Mouse (Mus musculus) gastrocnemius, postnatal 36 days (tissue): ENCODE results near the gene Zfp664. TPM values are rescaled to one million over a fixed set of nuclear protein-coding genes. Genes with fewer than 3 reads are reported as not detected.

ENCODE experiments used
- DNase-seq, 2 experiments: peaks; one replicate each; pipeline ENCODE4 v3.0.0; 2022
- intact Hi-C: fragments of 180-260 bp; cut with DNase I; formaldehyde crosslinking; loops from one replicate; pipeline ENCODE4 v1.15.1; 2025
- total RNA-seq, 2 experiments: library from RNA; stranded (reverse); gene quantifications; 2 replicates each; pipeline ENCODE4 v1.2.3; 2021

The Zfp664 gene
- total RNA-seq, 2 experiments from 2014 or later = 18.9 to 20.0 TPM

DNA sequence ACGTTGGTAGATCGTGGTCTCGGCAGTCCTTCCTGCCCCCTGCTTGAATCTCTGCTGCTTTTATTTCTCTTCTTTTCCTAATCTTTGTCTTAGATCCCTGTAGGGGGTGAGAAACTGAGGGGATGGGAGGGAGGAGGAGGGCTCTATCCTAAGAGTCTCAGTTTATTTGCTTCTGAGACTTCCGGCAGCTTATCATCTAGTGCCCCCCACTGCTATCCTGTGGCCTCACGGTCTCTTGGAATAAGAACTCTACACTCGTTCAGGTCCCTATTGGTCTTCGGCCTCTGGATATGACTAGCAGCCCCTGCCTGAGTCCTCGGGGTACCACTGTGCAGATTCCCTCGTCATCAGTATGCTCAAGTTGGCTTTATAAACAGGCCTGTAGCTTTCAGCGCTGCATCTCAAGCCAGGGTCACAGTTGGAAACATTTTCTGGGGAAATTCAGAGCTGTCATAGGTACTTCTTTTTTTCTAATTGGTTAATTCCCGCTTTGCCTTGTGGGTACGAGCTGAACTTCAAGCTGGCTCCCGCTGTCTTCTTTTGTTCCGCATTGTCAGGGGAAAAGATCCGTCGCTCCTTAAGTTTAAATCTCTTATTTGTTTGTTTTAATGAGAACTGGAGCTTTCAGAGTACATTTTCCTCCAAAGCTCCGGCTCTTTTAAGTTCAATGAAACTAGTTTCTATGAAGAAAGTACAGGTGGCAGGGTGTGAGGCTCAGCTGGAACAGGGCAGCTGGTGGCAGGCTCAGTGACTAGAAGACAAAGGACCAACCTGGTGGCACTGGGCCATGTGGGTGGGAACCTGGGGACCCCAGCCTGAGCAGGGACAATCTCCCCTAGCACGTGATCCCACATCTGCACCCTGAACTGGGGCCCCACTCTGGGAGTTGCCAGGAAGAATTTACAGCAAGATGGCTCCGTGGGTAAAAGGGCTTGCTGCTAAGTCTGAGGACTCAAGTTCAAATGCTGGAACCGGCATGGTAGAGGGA is 50.7 kb downstream of the Zfp664 start:
- intact Hi-C loops = no loop called here

DNA sequence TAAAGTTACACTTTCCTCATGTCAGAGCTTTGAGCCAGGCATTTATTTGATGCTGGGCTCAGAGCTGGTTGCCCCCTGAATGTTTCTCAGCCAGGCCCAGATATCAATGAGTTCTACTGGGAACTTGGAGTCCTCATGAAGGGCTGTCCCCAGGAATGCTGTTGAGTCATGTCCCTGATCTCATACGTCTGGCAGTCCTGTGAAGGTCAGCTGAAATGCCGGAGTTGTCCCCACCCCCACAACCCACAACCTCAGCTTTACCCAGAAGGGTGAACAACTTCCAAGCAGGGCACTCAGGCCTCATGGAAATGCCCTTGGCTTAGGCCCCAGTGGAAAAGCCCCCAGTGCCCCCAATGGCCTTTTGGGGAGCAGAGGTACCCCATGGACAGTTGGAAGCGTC is 57.3 kb downstream of the Zfp664 start:
- intact Hi-C loops = no loop called here

More for the DNA sequence above, 50.7 kb downstream of the Zfp664 start:
- no peak for DNase-seq

DNA sequence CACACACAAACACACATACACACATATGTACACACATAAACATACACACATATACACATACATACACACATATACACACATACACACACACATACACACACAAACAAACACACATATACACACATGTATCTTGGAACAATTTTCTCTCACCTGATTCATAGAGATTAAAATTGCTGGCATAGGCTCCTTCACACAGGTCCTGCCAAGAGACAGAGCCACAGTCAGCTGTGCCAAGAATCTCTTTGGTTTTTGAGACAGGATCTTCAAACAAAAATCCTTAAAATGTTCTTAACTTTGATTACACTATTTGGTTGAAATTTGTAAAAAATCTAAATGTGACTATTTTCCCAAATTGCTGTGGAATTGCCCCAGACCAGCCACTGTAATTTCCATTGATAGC is 58.9 kb downstream of the Zfp664 start:
- no peak for DNase-seq
- intact Hi-C loops = no loop called here

More for the DNA sequence above, 57.3 kb downstream of the Zfp664 start:
- no peak for DNase-seq

DNA sequence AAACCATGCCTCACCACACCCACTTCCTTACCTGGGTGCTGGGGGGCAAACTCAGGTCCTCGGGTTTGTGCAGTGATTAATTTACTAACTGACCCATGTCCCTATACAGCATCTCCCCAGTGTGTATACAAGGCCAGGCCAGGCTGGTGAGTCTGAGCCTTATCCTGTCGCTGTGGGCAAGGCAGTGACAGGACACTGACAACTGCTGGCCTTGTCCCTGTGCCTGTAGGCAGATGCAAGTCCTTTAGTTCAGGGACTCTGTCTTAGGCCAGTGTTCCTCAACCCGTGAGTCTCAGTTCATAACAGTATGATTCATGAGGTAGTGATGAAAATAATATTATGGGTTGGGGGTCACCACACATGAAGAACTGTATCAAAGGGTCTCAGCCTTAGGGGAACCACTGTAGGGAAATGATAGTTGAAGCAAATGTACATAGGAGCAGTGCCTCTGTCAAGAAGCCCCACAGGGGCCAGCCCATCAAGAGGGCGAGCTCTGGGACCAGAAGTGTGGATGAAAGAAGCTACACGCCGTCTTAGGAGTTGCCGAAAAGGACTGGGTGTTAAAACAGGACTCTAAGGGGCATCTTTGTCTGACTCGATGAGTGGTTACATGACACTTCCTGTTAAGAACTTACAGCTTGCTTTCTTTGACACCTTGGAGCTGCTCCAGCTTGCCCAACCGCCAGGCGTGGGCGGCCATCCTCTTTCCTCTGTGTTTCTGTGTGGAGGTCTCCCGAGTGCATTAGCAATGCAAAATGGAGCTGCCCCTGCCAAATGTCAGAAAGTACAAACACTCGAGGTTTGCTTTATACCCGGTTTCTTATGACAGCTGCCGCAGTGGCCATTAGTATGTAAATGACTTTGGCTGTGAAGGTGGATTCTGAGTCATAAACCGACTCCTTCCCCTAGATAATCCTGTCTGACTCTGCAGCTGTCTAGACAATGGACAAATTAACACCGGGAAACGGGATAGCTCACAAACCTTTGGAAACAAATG is 60.2 kb downstream of the Zfp664 start:
- no peak for DNase-seq
- intact Hi-C loops = no loop called here

DNA sequence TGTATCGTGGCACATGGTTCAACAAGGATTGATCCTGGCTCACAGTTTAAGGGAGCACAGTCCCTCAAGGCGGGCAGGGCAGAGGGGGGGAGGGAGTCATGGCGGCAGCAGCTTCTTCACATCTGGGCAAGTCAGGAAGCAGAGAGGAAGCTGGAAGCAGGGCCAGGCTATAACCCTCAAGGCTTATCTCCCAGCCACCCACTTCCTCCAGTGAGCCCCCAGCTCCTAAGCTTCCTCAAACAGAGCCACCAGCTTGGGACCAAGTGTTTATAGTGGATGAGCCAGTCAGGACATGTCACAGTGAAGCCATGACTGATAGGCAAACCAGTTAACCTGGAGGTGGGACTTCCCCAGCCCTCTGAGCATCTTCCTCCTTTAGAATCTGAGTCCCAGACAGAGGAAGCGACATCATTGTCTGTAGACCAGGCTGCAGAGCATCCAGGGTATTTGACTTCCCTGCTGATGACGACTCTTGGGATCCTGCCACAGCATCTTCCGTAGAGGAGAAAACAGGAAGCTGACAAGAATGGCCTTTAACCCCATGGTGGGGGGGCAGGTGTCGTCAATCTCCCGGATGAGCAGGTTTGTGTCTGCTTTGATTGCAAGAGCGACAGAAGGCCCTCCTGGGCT is 67.0 kb downstream of the Zfp664 start:
- DNase-seq = no peak
- intact Hi-C loops = no loop called here

DNA sequence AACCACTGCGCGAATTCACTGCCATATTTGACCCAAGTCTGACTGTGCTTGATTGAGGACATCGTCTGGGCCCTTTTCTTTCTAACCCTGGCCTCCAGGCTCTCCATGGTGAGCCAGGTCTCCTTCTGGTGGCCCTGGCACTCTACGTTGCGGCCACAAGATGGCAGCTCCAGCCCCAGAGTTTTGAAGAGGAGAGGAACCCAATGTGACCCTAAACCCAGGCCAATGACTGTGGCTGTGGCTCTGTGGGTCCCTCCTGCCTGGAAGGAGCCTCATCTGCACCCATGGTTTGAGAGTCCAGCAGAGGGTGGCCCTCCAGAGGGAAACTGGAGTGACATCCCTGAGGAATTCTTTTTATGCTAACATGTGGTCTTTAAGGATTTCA is 67.6 kb downstream of the Zfp664 start:
- intact Hi-C loops = no loop called here
- no peak for DNase-seq

DNA sequence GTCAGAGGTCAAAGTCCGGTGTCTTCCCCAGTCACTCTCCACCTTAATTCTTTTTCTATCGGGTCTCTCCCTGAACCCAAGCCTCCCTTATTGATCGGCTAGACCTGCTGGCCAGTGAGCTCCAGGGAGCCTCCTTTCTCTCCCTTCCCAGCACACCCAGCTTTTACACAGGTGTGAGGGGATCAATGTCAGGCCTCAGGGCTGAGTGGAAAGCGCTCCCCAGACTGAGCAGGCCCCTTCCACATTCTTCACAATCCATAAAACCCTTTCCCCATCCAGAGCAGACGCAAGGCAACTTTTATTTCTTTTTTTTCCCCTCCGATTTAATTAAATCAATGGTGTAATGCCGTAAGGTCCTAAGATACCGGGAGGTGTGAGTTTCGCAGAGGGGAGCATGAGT is 68.1 kb downstream of the Zfp664 start:
- DNase-seq = no peak
- intact Hi-C loops = no loop called here

DNA sequence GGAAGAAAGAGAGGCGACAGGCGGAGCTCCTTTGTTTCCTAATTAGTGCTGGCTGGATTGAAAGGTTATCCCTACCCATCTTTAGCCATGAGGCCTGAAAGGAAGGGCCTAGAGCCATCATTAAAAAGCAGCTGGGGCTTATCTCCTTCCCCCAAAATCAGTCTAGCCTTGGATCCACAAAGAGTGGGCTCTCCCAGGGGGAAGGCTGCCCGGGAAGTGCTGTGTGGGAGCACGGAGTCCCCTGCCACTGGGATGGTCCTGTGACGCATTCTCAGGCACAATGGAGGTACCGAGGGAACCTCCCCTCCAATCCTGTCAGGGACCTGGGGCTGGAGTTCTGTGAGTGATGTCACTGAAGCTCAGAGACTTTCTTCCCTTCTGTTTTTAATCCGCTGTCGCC is 68.6 kb downstream of the Zfp664 start:
- DNase-seq = no peak
- intact Hi-C loops = no loop called here

DNA sequence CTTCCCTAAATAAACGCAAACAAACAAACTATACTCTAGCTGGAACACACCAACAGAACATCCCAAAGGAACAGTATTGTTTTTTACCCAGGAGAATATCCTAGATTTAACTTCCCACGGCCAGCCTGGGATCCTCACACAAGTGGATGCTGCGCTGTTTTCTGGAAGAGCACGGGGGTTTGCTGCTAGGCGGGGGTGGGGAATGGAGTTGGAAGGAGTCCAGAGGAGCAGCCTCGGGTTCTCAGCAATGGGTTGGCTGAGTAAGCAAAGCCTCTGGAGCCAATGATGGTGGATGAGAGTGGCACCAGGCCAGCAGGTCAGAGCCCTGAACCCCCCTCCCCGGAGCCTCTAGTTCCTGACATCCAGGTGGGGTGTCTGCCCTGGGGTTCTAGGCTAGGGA is 72.1 kb downstream of the Zfp664 start:
- DNase-seq = no peak
- intact Hi-C loops = no loop called here

DNA sequence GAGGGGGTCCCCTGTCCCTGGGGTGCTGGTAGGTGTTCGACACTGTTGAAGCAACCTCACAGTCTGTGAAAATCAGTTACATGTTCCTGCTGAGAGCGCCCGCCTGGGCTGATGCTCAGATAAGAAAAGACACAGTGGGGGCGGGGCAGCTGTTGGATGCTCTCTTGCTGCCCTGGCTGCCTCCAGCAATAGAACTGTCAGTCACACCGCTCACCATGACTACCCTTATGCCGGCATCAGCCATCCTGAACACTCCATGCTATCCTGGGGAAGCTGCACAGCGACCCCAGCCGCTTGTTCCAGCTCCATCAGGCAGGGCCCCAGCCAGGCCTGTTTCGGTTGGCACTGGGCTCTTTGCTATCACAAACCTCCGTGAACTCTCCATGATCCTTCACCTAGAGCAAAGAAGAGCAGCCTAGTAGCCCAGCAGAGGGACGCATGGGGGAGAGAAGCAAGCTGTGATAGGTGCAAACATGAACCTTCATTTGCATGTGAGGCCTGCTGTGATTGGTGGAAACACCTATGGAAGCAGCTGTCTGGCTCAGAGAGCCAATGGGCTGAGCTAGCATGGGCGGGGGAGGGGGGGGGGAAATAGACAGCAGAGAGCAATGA is 80.8 kb downstream of the Zfp664 start:
- no peak for DNase-seq
- intact Hi-C loops = loop anchor here (1.0 to 10.0 kb wide), 2 partner anchors 71 to 162 kb away; no protein-coding TSS in a partner anchor

DNA sequence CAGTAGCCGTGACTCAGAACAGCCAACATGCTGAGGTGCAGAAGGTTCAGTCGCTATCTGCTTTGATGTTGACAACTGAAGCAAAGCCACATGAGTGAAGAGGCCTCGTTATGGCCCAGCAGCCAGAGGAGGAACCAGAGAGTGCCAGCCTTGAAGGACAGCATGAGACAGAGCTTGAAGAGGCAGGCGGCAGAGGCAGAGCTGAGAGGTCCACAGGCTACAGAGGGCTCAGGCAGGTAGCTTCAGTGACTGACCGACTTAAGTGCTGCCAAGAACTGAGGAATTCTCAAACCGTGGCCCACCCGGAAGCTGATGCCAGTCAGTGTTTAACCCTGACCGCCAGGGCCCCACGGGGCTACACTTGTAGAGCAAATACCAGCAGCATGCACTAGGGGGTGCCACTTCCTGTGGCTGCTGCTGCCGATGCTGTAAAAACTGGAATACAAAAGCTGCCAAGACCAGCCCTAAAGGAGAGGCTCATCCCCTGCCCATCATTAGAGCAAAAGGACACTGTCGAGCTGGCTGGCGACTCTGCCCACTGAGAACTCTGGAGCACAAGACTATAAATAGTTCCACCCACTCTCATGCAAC is 81.4 kb downstream of the Zfp664 start:
- intact Hi-C loops = loop anchor here (1.0 to 10.0 kb wide), 2 partner anchors 70 to 161 kb away; no protein-coding TSS in a partner anchor

DNA sequence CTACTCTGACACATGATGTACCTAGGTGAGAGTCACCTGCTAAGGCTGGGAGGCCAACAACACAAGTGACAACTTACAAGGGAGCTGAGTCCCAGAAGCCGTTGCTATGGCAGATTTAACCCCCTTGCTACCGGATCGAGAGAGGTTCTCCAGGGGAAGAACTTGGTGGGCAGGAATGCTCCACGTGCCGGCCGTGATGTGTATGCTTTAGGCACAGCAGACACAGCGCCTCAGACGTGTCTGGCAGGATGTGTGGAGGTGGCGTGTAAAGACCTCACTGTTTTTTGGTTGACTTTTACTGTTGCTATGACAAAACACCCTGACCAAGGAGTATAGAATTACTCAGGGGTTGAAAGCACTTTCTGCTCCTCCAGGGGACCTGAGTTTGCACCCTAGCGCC is 81.9 kb downstream of the Zfp664 start:
- no peak for DNase-seq
- intact Hi-C loops = loop anchor here (10.0 kb wide), 1 partner anchor 160 kb away; no protein-coding TSS in a partner anchor

More for the DNA sequence above, 81.4 kb downstream of the Zfp664 start:
- peak; percentile 39 to 45 for DNase-seq

DNA sequence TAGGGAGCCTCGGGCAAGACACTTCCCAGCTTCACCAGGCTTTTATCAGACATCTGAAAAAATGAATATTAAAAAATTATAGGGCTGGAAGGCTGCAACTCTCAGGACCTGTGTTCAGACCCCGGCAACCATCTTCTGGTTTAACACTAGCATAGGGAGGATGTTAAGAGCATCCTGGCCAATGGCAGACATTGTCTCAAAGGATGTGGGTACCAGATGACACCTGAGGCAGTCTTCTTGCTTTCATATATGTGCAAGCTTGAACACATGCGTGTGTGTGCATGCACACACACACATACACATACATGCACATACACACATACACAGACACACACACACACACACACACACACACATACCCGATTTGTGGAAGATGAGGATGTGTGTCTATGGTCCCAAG is 82.6 kb downstream of the Zfp664 start:
- no peak for DNase-seq
- intact Hi-C loops = loop anchor here (10.0 kb wide), 1 partner anchor 160 kb away; no protein-coding TSS in a partner anchor

DNA sequence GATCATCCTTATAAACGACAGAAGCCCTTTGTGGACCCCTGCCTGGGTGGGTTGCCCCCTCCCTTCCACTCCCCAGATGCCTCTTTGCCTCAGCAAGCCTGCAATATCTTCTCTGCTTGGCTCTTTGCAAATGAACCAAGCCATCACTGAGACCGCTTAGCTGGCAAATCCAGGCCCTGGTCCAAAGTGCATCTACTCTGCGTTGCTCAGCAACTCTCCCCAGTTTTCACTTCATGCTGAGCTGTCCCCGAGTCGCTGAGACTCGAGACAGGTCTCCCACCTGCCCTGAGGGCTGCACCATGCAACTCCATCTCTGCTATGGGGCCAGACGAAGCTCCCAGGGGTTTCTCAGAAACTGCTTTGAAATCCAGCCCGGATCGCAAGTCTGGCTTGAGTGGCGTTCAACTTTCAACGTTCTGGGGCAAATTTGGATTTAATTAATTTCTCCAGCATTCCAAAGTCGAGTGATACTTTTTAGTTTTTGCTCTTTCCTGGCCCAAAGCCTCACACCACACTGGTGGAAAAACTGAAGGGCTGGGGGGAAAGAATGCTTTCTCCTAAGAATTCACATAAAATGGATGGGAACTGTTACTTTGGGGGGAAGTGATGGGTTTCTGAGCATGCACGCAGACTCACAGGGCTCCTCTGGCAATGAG is 88.3 kb downstream of the Zfp664 start:
- intact Hi-C loops = no loop called here
- DNase-seq = no peak

DNA sequence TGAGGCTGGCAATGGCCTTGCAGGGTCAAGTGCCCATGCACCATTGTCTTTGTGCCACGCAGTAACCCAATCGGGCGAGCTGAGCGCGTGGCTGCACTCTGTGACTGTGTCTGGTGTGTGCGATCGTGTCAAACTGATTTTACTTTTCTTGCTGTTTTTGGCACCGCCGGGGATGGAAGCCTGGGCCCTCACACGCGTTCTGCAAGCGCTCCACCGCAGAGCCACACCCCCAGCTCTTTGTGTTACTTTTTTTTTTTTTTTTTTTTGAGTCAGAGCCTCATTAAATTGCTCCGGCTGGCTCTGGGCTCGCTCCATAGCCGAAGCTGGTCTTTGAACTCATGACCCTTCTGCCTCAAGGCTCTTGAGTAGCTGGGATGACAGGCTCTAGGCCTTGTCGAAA is 88.8 kb downstream of the Zfp664 start:
- no peak for DNase-seq
- intact Hi-C loops = no loop called here
